Mouse (Mus musculus) fibroblast of lung, adult 2 months (primary cell): Measurements from ENCODE around the gene Akap13.

Experiments used
- DNase-seq: peaks from one replicate; pipeline ENCODE4 v3.0.0-alpha.2; 2011; ENCODE audit warnings: low read depth

Akap13 gene

DNA sequence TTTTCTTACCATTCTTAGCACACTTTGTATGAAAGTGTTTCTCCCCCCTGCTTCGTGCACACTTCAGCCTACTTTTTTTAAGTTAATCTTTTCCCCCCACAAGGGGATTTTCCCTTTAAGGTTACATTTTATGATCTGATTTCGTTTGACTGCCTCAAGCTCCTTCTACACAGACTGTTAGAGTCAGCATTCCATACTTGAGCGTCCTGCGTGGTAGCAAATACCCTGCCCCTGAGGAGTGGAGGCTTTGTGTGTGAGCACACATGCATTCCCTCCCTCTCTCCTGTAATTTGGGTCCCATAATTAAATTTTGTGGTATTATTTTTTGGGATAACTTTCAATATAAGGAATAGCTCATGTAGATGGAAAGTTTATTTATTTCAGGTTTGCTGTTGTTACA lies 103.8 kb downstream of the Akap13 start:
- DNase-seq, result no peak

DNA sequence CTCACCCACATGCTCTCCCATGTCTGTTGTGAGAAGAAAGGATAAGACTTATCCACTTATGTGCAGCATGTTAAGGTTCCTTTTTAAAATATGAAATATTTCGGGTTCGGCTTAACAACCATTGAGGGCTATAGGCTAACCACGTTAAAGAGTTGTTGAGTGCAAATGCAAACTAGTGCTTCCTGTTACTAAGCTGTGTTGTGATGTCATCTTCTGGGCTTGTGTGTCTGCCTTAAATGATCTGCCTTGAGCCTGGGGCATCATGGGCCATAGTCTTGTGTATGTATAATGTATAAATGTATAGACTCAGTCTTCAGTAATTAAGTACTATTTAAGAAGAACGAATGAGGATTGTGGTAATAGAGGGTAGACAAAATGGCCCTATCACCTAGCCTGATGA lies 104.6 kb downstream of the Akap13 start:
- no peak for DNase-seq

DNA sequence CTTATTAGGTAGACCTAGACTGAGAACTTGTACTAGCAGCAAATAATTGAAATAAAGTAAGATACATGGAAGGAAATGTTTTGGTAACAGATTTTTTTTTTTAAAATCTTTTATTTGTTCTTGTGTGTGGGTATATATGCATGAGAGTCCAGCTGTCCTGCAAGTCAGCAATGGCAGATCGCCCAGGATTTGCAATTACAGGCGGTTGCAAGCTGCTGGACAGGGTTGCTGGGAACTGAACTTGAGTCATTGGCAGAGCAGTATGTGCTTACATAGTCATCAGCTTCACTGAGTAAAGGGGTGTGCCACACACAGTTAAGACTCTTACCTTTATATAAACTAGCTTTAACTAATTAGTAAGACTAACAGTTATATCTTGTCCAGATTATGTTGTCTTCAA lies 105.2 kb downstream of the Akap13 start:
- DNase-seq, result no peak

DNA sequence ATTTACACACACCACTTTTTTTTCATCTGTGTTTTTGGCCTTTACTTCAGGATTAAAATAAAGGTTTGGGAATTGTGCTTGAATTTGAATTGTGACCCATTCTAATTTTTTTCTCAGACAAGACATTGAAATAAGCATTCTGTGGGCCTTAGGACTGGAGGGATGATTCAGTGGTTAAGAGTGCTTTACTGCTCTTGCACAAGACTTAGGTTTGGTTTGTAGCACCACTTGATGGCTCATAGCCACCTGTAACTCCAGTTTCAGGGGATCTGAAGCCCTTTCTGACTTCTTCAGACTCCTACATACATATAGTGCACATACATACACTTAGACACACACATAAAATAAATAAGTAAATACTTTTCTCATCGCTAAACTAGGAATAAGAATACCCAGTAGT lies 105.8 kb downstream of the Akap13 start:
- DNase-seq, result no peak

DNA sequence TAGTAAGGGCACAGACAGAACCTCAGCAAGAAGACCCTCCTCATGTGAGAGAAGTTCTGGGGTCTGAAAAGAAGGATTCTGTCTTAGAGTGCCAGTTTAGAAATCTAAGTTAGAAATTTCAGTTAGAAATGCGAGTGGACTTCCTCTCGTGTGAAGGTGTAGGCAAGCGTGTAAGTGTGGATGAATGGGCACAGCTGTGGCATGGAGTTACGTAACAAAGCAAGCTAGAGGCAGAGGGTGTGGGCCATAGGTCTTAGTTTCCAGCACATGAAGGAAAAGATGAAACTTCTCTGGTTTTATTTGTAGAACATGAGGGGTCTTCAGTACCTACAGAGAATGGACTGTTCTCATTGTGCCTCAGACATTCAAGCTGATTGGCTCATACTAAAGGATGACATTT lies 112.9 kb downstream of the Akap13 start:
- DNase-seq, result no peak

DNA sequence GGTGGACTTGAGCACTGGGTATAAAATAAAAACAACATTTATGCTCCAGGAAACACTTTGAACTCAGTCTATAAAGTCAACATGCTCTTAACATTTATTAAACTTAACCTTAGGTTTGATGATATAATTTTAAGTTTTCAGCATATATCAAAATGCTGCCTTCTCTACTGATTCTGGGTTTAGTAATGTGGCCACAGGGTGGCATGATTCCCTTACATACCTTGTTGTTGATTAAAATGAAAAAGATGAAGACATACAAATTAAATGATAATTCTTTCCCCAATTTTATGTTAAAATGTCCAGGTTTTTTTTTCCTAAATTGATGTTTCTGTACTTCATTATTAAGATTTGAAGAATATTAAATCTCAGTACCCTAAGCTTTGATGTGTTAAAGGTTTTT lies 113.5 kb downstream of the Akap13 start:
- DNase-seq, result no peak

DNA sequence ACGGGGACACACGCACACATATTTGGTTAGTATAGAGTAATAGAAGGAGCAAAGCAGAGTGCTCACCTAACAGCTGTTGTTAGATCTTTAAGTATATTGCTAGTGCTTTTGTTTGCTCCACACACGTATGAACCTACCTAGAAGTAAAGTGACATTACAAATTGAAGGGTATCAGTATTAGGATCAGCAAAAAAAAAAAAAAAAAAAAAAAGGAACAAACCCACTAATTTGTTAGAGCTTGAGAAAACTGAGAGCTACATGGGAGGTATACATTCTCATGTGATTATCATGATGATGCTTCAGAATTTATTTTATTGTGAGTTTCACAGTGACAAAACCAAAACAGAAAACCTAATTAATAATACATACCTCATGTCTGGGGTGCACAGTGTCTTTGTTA lies 114.9 kb downstream of the Akap13 start:
- DNase-seq, result no peak

DNA sequence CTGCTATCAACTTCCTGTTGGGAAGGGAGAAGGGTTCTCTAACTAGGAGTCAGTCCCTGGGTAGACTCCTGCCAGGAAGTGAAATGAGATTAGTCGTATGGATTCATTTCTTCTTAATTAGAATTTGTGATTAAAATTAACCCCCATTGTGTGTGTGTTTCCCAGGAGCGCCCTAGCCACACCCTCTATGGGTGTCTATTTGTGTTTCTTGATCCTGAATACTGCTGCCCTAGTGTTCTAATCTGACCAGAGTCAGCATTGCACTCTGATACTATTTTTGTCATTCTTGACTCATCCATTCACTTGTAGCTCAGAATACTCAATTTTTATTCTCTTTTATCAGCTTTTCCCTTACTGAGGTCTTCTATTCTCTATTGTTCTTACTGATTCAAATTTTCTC lies 115.7 kb downstream of the Akap13 start:
- DNase-seq, result no peak

DNA sequence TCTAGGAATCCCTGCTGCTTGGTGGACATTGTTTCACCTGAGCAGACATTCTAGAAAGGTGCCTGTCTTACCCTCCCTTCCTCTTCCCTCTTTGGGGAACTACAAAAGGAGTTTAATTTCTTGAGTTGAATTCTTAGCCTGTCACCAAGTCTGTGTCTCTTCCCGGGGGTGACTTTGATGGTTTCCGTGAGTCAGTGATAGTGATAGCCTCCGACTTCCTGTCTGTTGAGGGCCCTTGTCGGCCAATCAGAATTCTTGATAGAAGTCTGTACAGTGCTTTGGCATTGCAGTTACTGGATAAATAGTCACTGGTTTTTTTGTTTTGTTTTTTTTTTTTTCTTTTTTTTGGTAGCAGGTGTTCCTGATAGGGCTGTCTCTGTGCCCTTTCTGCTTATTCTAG lies 116.8 kb downstream of the Akap13 start:
- DNase-seq, result no peak

DNA sequence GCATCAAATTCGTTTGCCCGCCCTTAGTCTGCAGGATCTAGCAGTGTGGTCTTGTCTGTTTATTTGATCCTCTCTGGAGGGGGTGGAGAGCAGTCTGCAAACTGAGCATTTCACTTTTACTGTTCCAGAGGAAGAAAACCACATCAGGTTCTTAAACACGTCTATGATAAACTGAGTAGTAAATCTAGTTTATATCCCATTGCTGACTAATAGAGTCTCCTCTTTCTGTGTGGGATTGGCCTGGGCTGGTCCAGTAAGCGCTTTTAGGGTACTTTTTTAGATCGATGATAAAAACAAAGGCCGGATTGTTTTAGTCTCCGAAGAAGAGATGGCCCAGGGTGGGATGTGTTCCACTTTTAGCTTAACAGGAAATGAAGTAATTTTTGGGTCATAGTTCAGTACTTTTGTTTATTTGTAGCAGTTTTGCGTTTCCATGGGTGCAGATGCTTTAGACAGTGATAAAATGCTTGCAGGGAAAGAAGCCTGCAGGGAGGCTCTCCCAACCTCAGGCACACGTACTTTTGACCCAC lies 119.9 kb downstream of the Akap13 start:
- DNase-seq, result peak; percentile 59

DNA sequence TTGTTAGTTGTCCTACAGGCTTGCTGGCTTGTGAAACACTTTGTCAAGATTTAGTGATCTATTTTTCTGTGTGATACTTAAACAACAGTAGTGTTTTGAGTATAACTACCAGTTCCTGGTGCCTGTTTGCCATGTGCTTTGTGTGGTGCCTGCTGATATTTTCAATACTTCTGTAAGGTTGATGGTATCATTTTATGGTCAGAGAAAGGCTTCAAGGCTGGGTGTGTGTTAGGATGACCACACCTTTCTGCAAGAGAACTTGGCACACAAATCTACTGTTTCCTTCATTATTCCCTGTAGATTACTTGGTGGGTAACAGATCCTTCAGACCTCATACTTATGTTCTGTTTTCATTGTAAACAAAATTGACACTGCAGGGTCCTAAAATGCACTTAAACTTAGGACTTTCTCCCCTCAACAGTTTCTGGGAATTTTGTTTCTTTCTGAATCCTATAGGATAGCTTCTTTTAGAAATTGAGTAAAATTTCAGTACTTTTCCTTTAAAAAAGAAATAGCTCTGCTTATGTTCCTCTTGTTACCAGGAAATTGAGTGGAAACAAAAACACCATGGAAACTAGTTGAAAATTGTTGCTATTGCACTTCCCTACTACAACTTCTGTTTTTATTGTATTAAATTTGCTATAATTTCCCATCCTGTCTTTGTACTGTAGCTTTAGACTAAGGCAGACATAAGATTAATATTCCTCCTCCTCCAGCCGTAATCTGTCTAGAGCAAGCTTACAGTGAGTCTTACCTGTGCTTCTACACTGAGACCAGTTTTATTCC lies 120.7 kb downstream of the Akap13 start:
- no peak for DNase-seq

DNA sequence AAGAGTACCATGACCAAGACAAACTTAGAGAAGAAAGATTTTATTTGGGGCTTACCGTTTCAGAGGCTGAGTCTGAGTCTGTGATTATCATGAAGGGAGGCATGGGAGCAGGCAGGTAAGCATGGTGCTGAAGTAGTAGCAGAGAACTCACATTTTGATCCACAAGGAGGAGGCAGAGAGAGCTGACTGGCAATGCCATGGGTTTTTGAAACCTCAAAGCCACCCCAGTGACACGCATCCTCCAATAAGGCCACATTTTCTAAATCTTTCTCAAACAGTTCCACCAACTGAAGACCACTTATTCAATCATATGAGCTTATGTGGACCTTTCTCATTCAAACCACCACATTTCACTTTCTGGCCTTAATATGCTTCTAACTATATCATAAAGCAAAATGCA lies 121.5 kb downstream of the Akap13 start:
- no peak for DNase-seq

DNA sequence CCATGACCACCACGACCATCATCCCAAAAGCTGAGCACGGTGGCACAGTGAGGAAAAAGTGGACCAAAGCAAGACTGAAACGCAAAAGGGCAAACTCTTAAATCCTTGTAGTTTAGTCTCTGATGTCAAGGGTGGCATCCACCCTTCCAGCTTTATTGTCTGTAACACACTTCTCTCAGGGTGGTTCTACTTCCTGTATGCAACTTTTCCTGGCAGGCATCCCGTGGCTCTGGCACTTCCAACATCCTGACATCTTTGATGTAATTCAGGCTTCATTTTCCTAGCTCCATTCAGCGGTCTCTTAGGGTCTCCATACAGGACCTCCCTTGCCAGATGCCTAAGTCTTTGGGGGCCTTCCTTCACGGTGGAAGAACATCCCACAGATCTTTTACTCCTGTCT lies 122.0 kb downstream of the Akap13 start:
- no peak for DNase-seq

DNA sequence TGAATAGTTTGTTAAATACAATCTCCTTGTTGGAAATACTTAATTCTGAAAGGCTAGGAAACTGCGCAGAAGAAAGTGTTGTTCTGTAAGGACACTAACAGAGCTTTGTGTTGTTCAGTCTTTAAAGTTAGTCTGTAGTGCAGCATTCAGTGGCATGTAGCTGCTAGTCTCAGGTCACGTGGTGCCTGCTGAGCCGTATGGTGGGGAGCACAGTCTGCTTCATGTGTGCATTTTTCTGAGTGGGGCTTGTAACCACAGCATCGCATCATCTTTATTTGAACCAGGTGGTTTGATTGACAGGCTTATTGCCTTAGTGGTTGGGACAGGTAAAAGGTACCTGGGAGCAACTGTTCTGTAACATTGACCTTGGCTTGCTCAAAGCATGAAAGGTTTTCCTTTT lies 123.3 kb downstream of the Akap13 start:
- no peak for DNase-seq

DNA sequence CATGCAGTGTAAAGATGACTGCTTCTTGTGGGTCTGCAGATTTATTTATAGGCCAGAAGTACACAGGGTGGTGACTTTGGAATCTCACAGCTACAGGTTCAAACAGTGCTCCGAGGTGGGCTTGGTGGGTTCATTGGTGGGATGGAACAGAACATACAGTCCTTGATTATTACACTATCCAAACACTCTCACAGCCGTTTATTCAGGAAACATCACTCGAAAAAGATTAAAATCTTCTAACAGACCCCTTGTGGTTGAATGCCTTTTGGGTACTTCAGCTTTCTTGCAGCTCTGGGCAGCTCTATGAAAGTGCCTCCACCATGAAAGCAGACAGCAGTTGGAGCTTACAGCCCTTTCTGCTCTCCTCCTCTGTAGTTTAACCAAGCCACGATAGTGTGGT lies 126.8 kb downstream of the Akap13 start:
- no peak for DNase-seq

DNA sequence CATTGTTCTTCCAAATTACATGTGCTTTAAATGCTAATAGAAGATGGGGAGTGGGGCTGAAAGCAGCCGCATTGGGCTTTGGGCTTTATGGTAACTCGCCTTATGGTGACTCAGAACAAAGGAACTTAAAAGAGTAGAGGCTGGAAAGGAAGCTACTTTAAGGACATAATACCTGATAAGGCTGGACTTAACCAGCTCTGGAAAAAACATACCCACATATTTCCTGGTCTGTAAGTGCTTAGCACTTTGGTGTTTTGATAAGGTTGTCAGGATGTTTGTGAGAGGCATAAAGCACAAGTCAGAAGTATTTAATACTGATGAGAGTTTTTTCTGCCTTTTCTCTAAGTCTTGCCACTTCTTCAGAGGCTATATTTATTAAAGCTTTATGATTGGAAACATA lies 128.8 kb downstream of the Akap13 start:
- DNase-seq, result no peak

DNA sequence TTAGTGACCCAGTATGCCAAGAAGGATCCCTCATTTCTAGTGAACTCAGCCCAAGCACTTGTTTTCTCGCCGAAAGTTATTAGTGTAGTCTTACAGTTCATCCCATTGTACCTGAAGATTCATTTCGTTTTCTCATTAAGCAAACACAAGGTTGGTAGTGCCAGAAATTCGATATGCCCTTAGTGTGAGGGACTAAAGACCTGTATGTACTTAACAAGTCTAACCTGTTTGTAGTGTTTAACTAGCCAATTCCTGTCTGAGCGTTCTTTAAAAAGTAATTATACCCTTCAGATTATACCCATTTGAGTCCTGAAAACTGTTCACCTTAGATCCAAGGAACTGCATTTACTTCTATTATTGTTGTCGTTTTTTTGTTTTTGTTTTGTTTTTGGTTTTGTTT lies 130.1 kb downstream of the Akap13 start:
- DNase-seq, result no peak

DNA sequence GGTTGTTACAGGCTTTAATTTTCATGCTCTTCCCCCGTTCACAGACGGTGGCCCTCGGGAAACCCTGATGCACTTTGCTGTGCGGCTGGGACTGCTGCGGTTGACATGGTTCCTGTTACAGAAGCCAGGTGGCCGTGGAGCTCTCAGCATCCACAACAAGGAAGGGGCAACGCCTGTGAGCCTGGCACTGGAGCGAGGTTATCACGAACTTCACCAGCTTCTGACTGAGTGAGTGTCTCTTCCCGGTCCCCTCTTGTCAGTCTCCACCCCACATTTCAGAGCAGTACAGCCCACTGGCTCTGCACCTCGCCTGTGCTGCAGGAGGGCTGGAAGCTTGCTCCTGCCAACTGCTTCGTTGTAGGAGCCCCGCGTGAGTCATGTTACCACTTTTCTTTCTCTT lies 130.8 kb downstream of the Akap13 start:
- DNase-seq, result no peak

DNA sequence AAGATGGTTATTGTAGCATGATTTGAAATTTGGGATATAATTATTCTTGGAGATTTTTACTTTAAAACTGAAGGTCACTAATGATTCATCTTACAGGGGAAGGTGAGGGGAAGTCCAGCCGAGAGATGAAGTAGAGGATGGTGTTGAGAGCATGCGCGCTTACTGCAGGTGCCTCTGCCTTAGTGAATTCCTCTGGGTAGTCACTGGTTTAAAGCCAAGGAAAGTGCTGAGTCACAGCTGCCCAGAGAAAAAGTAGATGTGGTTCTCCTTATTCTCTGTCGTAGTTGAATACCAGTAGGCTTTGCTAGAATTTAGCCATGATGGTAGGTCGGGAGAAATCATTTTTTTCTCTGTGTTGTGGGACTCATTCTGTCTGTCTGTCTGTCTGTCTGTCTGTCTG lies 132.4 kb downstream of the Akap13 start:
- DNase-seq, result peak; percentile 27

DNA sequence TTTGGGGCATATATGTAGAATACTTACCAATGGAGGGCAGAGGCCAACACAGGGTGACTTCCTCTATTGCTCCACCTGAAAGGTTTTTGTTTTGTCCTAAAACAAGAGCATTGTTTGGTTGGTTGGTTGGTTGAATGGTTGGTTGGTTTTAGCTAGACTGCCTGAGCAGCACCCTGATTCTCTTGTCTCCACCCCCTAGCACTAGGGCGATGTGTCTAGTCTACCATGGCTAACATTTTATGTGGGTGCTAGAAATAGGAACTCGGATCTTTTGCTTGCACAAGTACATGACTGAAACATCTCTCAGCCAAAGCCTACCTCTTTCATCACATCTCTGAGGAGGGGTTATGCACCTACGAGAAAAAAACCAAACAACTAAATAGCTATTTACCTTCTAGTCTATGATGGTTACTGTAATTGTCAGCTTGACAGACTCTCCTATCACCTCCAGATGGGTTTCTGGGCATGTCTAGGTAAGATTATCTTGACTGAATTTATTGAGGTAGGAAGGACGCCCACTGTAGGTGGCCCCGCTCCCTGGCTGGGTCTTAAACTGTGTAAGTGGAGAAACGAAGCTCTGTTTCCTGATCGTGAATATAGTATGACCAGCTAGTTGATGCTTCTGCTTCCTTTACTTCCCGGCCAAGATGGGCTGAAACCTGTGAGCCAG lies 134.1 kb downstream of the Akap13 start:
- DNase-seq, result no peak

DNA sequence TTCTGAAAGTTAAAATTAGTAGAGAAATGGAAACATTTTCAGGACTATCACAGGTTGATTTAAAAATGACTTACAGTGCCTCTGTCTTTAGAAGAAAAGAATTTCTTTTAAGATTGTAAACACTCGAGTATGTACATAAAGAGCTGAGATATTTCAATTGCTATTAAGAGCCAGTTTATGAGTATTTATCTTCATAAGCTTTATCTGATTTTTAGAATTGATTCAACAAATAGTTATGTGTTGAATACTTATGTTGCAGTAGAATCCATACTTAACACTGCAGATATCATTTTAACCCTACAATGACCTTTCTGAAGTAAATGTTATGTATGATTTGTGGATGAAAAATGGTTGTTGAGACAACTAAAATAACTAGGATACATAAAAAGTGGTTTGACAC lies 136.6 kb downstream of the Akap13 start:
- DNase-seq, result no peak

DNA sequence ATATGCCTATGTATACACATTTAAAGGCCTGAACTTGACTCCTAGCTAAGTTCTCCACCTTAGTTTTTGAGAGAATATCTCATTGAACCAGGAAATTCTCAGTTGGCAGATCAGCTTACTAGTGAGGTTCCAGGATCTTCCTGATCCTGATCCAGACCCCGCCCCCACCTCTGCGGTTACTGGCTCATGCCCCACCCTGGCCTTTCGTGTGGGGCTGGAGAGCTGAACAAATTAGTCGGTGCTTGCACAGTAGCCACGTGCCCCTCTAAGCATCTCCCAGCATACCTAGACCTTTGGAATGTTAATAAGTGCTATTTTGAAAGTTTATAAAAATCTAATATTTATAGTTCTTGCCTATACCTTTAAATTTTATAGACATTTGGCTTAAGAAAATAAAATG lies 139.5 kb downstream of the Akap13 start:
- no peak for DNase-seq

DNA sequence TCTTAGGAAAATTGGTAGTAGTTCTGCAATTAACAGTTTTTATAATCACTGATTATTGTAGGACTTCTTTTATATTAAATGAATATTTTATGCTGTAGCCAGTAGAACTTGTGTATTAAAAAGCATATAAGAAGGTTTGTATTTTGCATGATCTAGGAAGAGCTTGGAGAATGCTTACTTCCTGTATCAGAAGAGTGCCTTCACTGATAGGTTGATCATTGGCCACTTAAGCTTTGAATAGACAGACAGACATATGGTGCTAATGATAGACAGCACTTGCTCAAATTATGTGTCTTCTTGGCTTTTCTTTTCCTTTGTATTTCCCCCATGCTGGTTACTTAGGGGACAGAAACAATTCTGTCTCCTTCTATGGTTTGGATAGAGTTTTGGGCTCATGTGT lies 139.9 kb downstream of the Akap13 start:
- no peak for DNase-seq
